In genomic region chr2:128890661-128891335, GRCm38 (mm10) we compare ENCODE assay signal across 14 mouse cellular contexts. TPM values are rescaled to one million over a fixed set of nuclear protein-coding genes. Genes with fewer than 3 reads are reported as not detected.
DNase-seq lines count a peak whose midpoint lies in the region; ATAC-seq and TF ChIP-seq lines count a peak whose summit lies in the region.
"Had no signal": no experiment of that assay in that cellular context is flagged by ENCODE, and none has a peak within 500 bp of the region (broad histone marks: within the 10 kb centered on the region; RNA-seq: fewer than 3 reads in every experiment).

No protein-coding gene starts in this region.

- no peaks in the 10 kb centered on the region for H3K9me3 ChIP-seq in intestine, postnatal 0 days (ENCODE audit: control insufficient read depth)
- no peaks in the 10 kb centered on the region for H3K9me3 ChIP-seq in intestine, embryonic 15.5 days
- H3K9me3 ChIP-seq: heart, embryonic 15.5 days; hindbrain, embryonic 15.5 days had no signal

- H3K27ac ChIP-seq in intestine, postnatal 0 days (ENCODE audit: low read depth, low read length): no peak overlapping the region
- no peak overlapping the region for H3K27ac ChIP-seq in intestine, embryonic 15.5 days
- H3K27ac ChIP-seq in testis, adult 2 months (ENCODE audit: control insufficient read depth, insufficient read depth, low read depth, low read length): no peak overlapping the region
- H3K27ac ChIP-seq: heart, embryonic 15.5 days; hindbrain, embryonic 15.5 days; liver, embryonic 12.5 days; midbrain, embryonic 12.5 days had no signal

- DNase-seq in testis, postnatal 10 days (ENCODE audit: low spot score): no peak
- peak; percentile 87 for DNase-seq in ZHBTc4 (ENCODE audit: low read depth, low spot score)
- no peak for DNase-seq in urinary bladder, postnatal 4 days (ENCODE audit: low spot score in 2 of 2)
- DNase-seq in frontal cortex, postnatal 10 days (ENCODE audit: low spot score in 2 of 2): no peak
- DNase-seq: kidney, adult 9 months; lung, postnatal 36 days; spleen, adult 18-20 months had no signal

- no peak for ATAC-seq in intestine, postnatal 0 days
- no peak for ATAC-seq in intestine, embryonic 15.5 days
- ATAC-seq: liver, embryonic 12.5 days had no signal

- peak; percentile 37; the same call in 1 of the 2 replicates for TF ChIP-seq CTCF in intestine, postnatal 0 days (IDR thresholded peaks at IDR 0.05; ENCODE audit: low read depth)
- TF ChIP-seq CTCF in testis, adult 2 months (IDR thresholded peaks at IDR 0.05; ENCODE audit: control insufficient read depth, insufficient read depth, insufficient replicate concordance, low read depth, low read length): peak; percentile 8; the same call in 1 of the 2 replicates

- no peak overlapping the region for H3K4me2 ChIP-seq in intestine, postnatal 0 days (replicated peaks; ENCODE audit: low read depth)
- H3K4me2 ChIP-seq in intestine, embryonic 15.5 days (replicated peaks): no peak overlapping the region
- H3K4me2 ChIP-seq: heart, embryonic 15.5 days; hindbrain, embryonic 15.5 days; liver, embryonic 12.5 days; midbrain, embryonic 12.5 days had no signal

- no peak overlapping the region for H3K4me3 ChIP-seq in intestine, postnatal 0 days (ENCODE audit: low read depth, low read length)
- H3K4me3 ChIP-seq in intestine, embryonic 15.5 days (replicated peaks): no peak overlapping the region
- H3K4me3 ChIP-seq in testis, adult 2 months (ENCODE audit: control insufficient read depth, low read depth, low read length): no peak overlapping the region
- H3K4me3 ChIP-seq: heart, embryonic 15.5 days; hindbrain, embryonic 15.5 days; liver, embryonic 12.5 days; midbrain, embryonic 12.5 days had no signal

- WGBS in intestine, postnatal 0 days: 89% methylated on average over 4 of the region's 4 CpGs
- 86% methylated on average over 4 of the region's 4 CpGs for WGBS in intestine, embryonic 15.5 days

- no peaks in the 10 kb centered on the region for H3K27me3 ChIP-seq in intestine, postnatal 0 days (replicated peaks; ENCODE audit: control insufficient read depth, insufficient read depth, low read length)
- H3K27me3 ChIP-seq in intestine, embryonic 15.5 days (replicated peaks): no peaks in the 10 kb centered on the region
- no peaks in the 10 kb centered on the region for H3K27me3 ChIP-seq in testis, adult 2 months (ENCODE audit: control insufficient read depth, insufficient read depth, low read length)
- H3K27me3 ChIP-seq: heart, embryonic 15.5 days; hindbrain, embryonic 15.5 days had no signal

- TF ChIP-seq POLR2A in testis, adult 2 months (IDR thresholded peaks at IDR 0.05; ENCODE audit: control insufficient read depth, low read depth, low read length): no peak

- H3K36me3 ChIP-seq in intestine, postnatal 0 days (ENCODE audit: control insufficient read depth, insufficient read depth): no peaks in the 10 kb centered on the region
- no peaks in the 10 kb centered on the region for H3K36me3 ChIP-seq in intestine, embryonic 15.5 days
- no peaks in the 10 kb centered on the region for H3K36me3 ChIP-seq in testis, adult 2 months (ENCODE audit: control insufficient read depth, insufficient read depth, low read length)
- H3K36me3 ChIP-seq: heart, embryonic 15.5 days; hindbrain, embryonic 15.5 days; liver, embryonic 12.5 days; midbrain, embryonic 12.5 days had no signal

- H3K4me1 ChIP-seq in intestine, postnatal 0 days (replicated peaks; ENCODE audit: control insufficient read depth, insufficient read depth, low read length): 0 out of 2 replicates have a peak, but pooled peaks cover 3% of the 10 kb centered on the region
- H3K4me1 ChIP-seq in intestine, embryonic 15.5 days (replicated peaks): 0 out of 2 replicates have a peak, but pooled peaks cover 4% of the 10 kb centered on the region
- no peaks in the 10 kb centered on the region for H3K4me1 ChIP-seq in testis, adult 2 months (ENCODE audit: control insufficient read depth, insufficient read depth, low read length)

- no peak overlapping the region for H3K9ac ChIP-seq in intestine, postnatal 0 days (ENCODE audit: low read depth, low read length)
- no peak overlapping the region for H3K9ac ChIP-seq in intestine, embryonic 15.5 days
- H3K9ac ChIP-seq: heart, embryonic 15.5 days; hindbrain, embryonic 15.5 days; liver, embryonic 12.5 days; midbrain, embryonic 12.5 days had no signal

RNA-seq across cellular contexts. Expression of gene Fbln7, which starts 28.0 kb away (rescaled TPM):
- polyA plus RNA-seq in intestine, postnatal 0 days (2015; fragmentation: Nextera tagmentation; extraction: Ambion mirVana): 3.6 and 4.0 TPM in 2 replicates
- polyA plus RNA-seq in intestine, embryonic 15.5 days (2015; fragmentation: Nextera tagmentation; extraction: Ambion mirVana): 8.8 and 9.9 TPM in 2 replicates
- 0.20 and 0.37 TPM in 2 replicates for polyA plus RNA-seq in testis, adult 2 months (2012; rRNA removed)

RNA-seq across cellular contexts. Expression of gene Zc3h8, which starts 53.1 kb away (rescaled TPM):
- polyA plus RNA-seq in intestine, postnatal 0 days (2015; fragmentation: Nextera tagmentation; extraction: Ambion mirVana): 4.6 and 4.8 TPM in 2 replicates
- 6.6 and 7.2 TPM in 2 replicates for polyA plus RNA-seq in intestine, embryonic 15.5 days (2015; fragmentation: Nextera tagmentation; extraction: Ambion mirVana)
- polyA plus RNA-seq in testis, adult 2 months (2012; rRNA removed): 4.5 and 5.1 TPM in 2 replicates
